Mouse (Mus musculus) ES-Bruce4 (cell line): ENCODE measurements around the gene Cgnl1. TPM values are rescaled to one million over a fixed set of nuclear protein-coding genes. Genes with fewer than 3 reads are reported as not detected.

Experiments used
- H3K27ac ChIP-seq: 2 replicates; pipeline ENCODE4 v1.5.1; 2012; ENCODE audit warnings: low read length, inconsistent platforms; ENCODE audit not compliant: insufficient read depth
- H3K27me3 ChIP-seq: 2 replicates; pipeline ENCODE4 v1.6.1; 2012; ENCODE audit warnings: mild to moderate bottlenecking, low read length, inconsistent platforms; ENCODE audit not compliant: control insufficient read depth, poor library complexity, insufficient read depth, severe bottlenecking
- H3K36me3 ChIP-seq: 2 replicates; pipeline ENCODE4 v1.6.1; 2012; ENCODE audit warnings: inconsistent platforms, mild to moderate bottlenecking, low read length, moderate library complexity; ENCODE audit not compliant: control insufficient read depth, poor library complexity, insufficient read depth, severe bottlenecking
- H3K4me1 ChIP-seq: one replicate; pipeline ENCODE4 v1.8.1; 2011; ENCODE audit warnings: low read length; ENCODE audit not compliant: control insufficient read depth, insufficient read depth
- H3K4me3 ChIP-seq: 2 replicates; pipeline ENCODE4 v1.5.1; 2011; ENCODE audit warnings: low read depth, mild to moderate bottlenecking, low read length
- H3K9ac ChIP-seq: 2 replicates; pipeline ENCODE4 v1.6.1; 2012; ENCODE audit warnings: low read depth, mild to moderate bottlenecking, inconsistent platforms; ENCODE audit not compliant: poor library complexity, severe bottlenecking
- H3K9me3 ChIP-seq: replicated peaks from 2 replicates; pipeline ENCODE4 v1.6.1; 2012; ENCODE audit warnings: mild to moderate bottlenecking, low read length, inconsistent platforms; ENCODE audit not compliant: control insufficient read depth, poor library complexity, insufficient read depth, severe bottlenecking
- CTCF ChIP-seq: IDR thresholded peaks from one replicate; pipeline ENCODE4 v1.8.1; 2011; ENCODE audit warnings: low read depth, low read length
- EP300 ChIP-seq: IDR thresholded peaks from 2 replicates; pipeline ENCODE4 v1.6.1; 2011; ENCODE audit warnings: low read depth, low read length; ENCODE audit not compliant: insufficient read depth
- POLR2A ChIP-seq: IDR thresholded peaks from one replicate; pipeline ENCODE4 v1.8.1; 2011; ENCODE audit warnings: low read length; ENCODE audit not compliant: insufficient read depth
- polyA plus RNA-seq: library from polyadenylated mRNA; stranded (reverse); fragments of >200 nt; gene quantifications from 2 replicates; pipeline ENCODE4 v1.2.4, GENCODE M21; 2011; ENCODE audit warnings: low read depth; ENCODE audit not compliant: missing spikeins, insufficient read depth, insufficient read length

The Cgnl1 gene
- polyA plus RNA-seq, 1 experiment, result 11.3 TPM

- H3K9me3 ChIP-seq, result peaks cover 6% of the 10 kb centered on the region; the same call in 1 of the 2 replicates
- H3K4me3 ChIP-seq, result no peak overlapping the region
- H3K9ac ChIP-seq, result no peak overlapping the region
- no peaks in the 10 kb centered on the region for H3K4me1 ChIP-seq
- H3K27me3 ChIP-seq, result no peaks in the 10 kb centered on the region
- TF ChIP-seq CTCF (no peak), EP300 (no peak), POLR2A (no peak)
- no peaks in the 10 kb centered on the region for H3K36me3 ChIP-seq
- H3K27ac ChIP-seq, result no peak overlapping the region
These were observed 125.3 kb downstream of the Cgnl1 start for GRCm38 (mm10) chr9:71646115-71646514.

DNA sequence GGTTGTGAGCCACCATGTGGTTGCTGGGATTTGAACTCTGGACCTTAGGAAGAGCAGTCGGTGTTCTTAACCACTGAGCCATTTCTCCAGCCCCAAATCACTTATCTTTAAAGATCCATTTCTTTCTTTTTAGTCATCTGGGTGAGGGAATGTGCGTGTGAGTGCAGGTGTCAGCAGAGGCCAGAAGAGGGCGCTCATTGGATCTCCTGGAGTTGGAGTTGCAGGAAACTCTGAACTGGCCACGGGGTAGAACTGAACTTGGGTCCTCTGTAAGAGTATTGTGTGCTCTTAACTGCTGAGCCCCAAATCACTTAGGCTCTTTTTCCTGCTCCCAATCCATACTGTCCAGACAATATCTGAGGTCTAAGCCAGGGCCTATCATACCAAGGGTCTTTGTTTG is 127.8 kb downstream of the Cgnl1 start:
- TF ChIP-seq CTCF (peak; percentile 30), POLR2A (no peak), EP300 (no peak)
- Histone ChIP-seq H3K36me3 (no peaks in the 10 kb centered on the region), H3K27me3 (no peaks in the 10 kb centered on the region), H3K4me1 (no peaks in the 10 kb centered on the region), H3K9me3 (peaks cover 6% of the 10 kb centered on the region; the same call in 1 of the 2 replicates), H3K4me3 (no peak overlapping the region), H3K9ac (no peak overlapping the region), H3K27ac (no peak overlapping the region)

GRCm38 (mm10) chr9:71642270-71642669 is 129.1 kb downstream of the Cgnl1 start:
- H3K27me3 ChIP-seq, result no peaks in the 10 kb centered on the region
- H3K4me1 ChIP-seq, result no peaks in the 10 kb centered on the region
- TF ChIP-seq CTCF, result no peak
- no peak for TF ChIP-seq EP300
- no peak for TF ChIP-seq POLR2A
- H3K36me3 ChIP-seq, result no peaks in the 10 kb centered on the region
- H3K4me3 ChIP-seq, result no peak overlapping the region
- H3K9me3 ChIP-seq, result peaks cover 6% of the 10 kb centered on the region; the same call in 1 of the 2 replicates
- no peak overlapping the region for H3K9ac ChIP-seq
- H3K27ac ChIP-seq, result no peak overlapping the region

- no peaks in the 10 kb centered on the region for H3K4me1 ChIP-seq
- H3K9me3 ChIP-seq, result peaks cover 6% of the 10 kb centered on the region; the same call in 1 of the 2 replicates
- H3K27ac ChIP-seq, result no peak overlapping the region
- TF ChIP-seq CTCF (no peak), EP300 (no peak), POLR2A (no peak)
- no peak overlapping the region for H3K4me3 ChIP-seq
- no peaks in the 10 kb centered on the region for H3K36me3 ChIP-seq
- H3K9ac ChIP-seq, result no peak overlapping the region
- H3K27me3 ChIP-seq, result no peaks in the 10 kb centered on the region
These were observed 131.0 kb downstream of the Cgnl1 start for GRCm38 (mm10) chr9:71640361-71640927.

DNA sequence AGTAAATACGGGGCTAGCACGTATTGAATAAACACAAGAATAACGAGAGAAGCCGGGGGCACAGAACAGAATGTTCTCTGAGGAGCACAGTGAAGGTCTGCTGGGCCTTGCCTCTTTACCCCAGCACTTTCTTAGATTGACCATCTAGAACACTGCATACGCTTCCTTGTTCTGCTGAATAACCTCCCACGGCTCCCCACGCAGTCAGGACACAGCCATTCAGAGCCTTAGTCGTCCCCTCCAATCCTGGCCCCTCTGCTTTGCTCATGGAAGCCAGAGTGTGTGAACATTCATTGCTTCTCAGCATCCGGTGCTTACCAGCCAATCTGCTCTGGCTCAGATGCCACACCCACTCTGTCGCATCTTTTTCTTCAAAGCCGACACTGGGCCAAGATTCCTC is 133.2 kb downstream of the Cgnl1 start:
- H3K4me3 ChIP-seq, result no peak overlapping the region
- no peaks in the 10 kb centered on the region for H3K27me3 ChIP-seq
- no peak for TF ChIP-seq POLR2A
- TF ChIP-seq EP300, result no peak
- no peak for TF ChIP-seq CTCF
- no peaks in the 10 kb centered on the region for H3K36me3 ChIP-seq
- no peak overlapping the region for H3K9ac ChIP-seq
- no peaks in the 10 kb centered on the region for H3K4me1 ChIP-seq
- no peak overlapping the region for H3K27ac ChIP-seq
- peaks cover 6% of the 10 kb centered on the region; the same call in 1 of the 2 replicates for H3K9me3 ChIP-seq

GRCm38 (mm10) chr9:71636854-71637253 is 134.5 kb downstream of the Cgnl1 start:
- no peak overlapping the region for H3K4me3 ChIP-seq
- TF ChIP-seq POLR2A, result no peak
- no peak for TF ChIP-seq CTCF
- TF ChIP-seq EP300, result no peak
- H3K4me1 ChIP-seq, result no peaks in the 10 kb centered on the region
- no peak overlapping the region for H3K27ac ChIP-seq
- no peaks in the 10 kb centered on the region for H3K27me3 ChIP-seq
- H3K9me3 ChIP-seq, result no peaks in the 10 kb centered on the region
- H3K9ac ChIP-seq, result no peak overlapping the region
- H3K36me3 ChIP-seq, result no peaks in the 10 kb centered on the region
